Mouse (Mus musculus): ENCODE data around the gene Lenep.

GRCm38 (mm10) chr3:89391663-89392511 is 10.7 kb downstream of the Lenep start:
- TF ChIP-seq POLR2A (IDR thresholded peaks at IDR 0.05; ENCODE audit: extremely low read depth, insufficient read depth, low read length) (0 out of 2 replicates have a peak, but pooled peaks have one; percentile 18), CTCF (IDR thresholded peaks at IDR 0.05; ENCODE audit: low read depth, low read length) (no peak)

All from liver, adult 2 months (tissue).